Mouse (Mus musculus) lung, embryonic 15.5 days (tissue): ENCODE measurements around the gene Micall1. TPM values are rescaled to one million over a fixed set of nuclear protein-coding genes. Genes with fewer than 3 reads are reported as not detected.
A peak's percentile ranks its signal among the peaks of the same experiment; 100 is the strongest.

Experiments
- ATAC-seq: fragments of 200-750 bp; cut with Nextera tagmentation; 2 replicates; pipeline ENCODE4 v1.8.0; 2017; ENCODE audit warnings: moderate number of reproducible peaks, borderline replicate concordance; ENCODE audit not compliant: low FRiP score, low TSS enrichment; ENCODE audit errors: extremely low read depth
- H3K27ac ChIP-seq: fragments of 300-500 bp; sonication (generic); 2 replicates; pipeline ENCODE4 v1.5.1; 2015; ENCODE audit warnings: moderate library complexity, mild to moderate bottlenecking, inconsistent platforms
- H3K27me3 ChIP-seq: fragments of 300-500 bp; sonication (generic); 2 replicates; pipeline ENCODE4 v1.6.1; 2015; ENCODE audit warnings: inconsistent platforms
- H3K36me3 ChIP-seq: fragments of 300-500 bp; sonication (generic); 2 replicates; pipeline ENCODE4 v1.6.1; 2015; ENCODE audit warnings: inconsistent platforms
- H3K4me1 ChIP-seq: fragments of 300-500 bp; sonication (generic); 2 replicates; pipeline ENCODE4 v1.6.1; 2015; ENCODE audit warnings: inconsistent platforms
- H3K4me2 ChIP-seq: fragments of 300-500 bp; sonication (generic); 2 replicates; pipeline ENCODE4 v1.6.1; 2015; ENCODE audit warnings: inconsistent platforms, mild to moderate bottlenecking, moderate library complexity
- H3K4me3 ChIP-seq: fragments of 300-500 bp; sonication (generic); 2 replicates; pipeline ENCODE4 v1.5.1; 2015; ENCODE audit warnings: mild to moderate bottlenecking, inconsistent platforms
- H3K9ac ChIP-seq: fragments of 300-500 bp; sonication (generic); 2 replicates; pipeline ENCODE4 v1.6.1; 2015; ENCODE audit warnings: inconsistent platforms
- H3K9me3 ChIP-seq: fragments of 300-500 bp; sonication (generic); 2 replicates; pipeline ENCODE4 v1.6.1; 2016; ENCODE audit warnings: inconsistent platforms
- WGBS: fragments of 180-500 bp; shearing (Covaris S2); methylation state at CpG from one replicate; pipeline ENCODE4 v1.1.7; 2015; 5-methylcytosine and 5-hydroxymethylcytosine counted together
- polyA plus RNA-seq: library from polyadenylated mRNA; unstranded; fragments of >200 nt; fragmentation: Nextera tagmentation; extraction: Ambion mirVana; gene quantifications from 2 replicates; pipeline ENCODE4 v1.2.1, GENCODE M21; 2015

Gene Micall1
- polyA plus RNA-seq, 1 experiment from 2014 or later = 8.8 TPM

- ATAC-seq = no peak
- peak overlapping the region; percentile 80 for H3K9ac ChIP-seq
- H3K36me3 ChIP-seq = peaks cover 29% of the 10 kb centered on the region
- WGBS = 29% methylated on average over 10 of the region's 10 CpGs
- H3K4me1 ChIP-seq = peaks cover 14% of the 10 kb centered on the region
- H3K27me3 ChIP-seq = no peaks in the 10 kb centered on the region
- H3K27ac ChIP-seq = peak overlapping the region; percentile 87
- peak overlapping the region; percentile 83 for H3K4me3 ChIP-seq
- H3K4me2 ChIP-seq = peak overlapping the region; percentile 80
- no peaks in the 10 kb centered on the region for H3K9me3 ChIP-seq
Observed at GRCm38 (mm10) chr15:79074446-79074845, 34.3 kb upstream of the Micall1 start.

GRCm38 (mm10) chr15:79074913-79075532 is 33.7 kb upstream of the Micall1 start, which contains the start of gene Eif3l:
Gene Eif3l, plus strand, starts transcription at chr15:79075179.
- Histone ChIP-seq H3K4me2 (peak within 1 kb of the TSS; percentile 80), H3K9me3 (no peaks in the 10 kb centered on the region), H3K9ac (peak within 1 kb of the TSS; percentile 80), H3K4me1 (peaks cover 14% of the 10 kb centered on the region), H3K27ac (peak within 1 kb of the TSS; percentile 87), H3K4me3 (peak within 1 kb of the TSS; percentile 83), H3K27me3 (no peaks in the 10 kb centered on the region), H3K36me3 (peaks cover 35% of the 10 kb centered on the region)
- peak; percentile 85 for ATAC-seq
- under 1% methylated on average over 46 of the region's 49 CpGs for WGBS

GRCm38 (mm10) chr15:79075658-79076365 is 32.9 kb upstream of the Micall1 start:
- peaks cover 14% of the 10 kb centered on the region for H3K4me1 ChIP-seq
- no peaks in the 10 kb centered on the region for H3K9me3 ChIP-seq
- H3K4me2 ChIP-seq = peak overlapping the region; percentile 80
- H3K27me3 ChIP-seq = no peaks in the 10 kb centered on the region
- peak overlapping the region; percentile 83 for H3K4me3 ChIP-seq
- ATAC-seq = no peak
- 32% methylated on average over 15 of the region's 15 CpGs for WGBS
- no peak overlapping the region for H3K27ac ChIP-seq
- peaks cover 41% of the 10 kb centered on the region for H3K36me3 ChIP-seq
- H3K9ac ChIP-seq = peak overlapping the region; percentile 80

GRCm38 (mm10) chr15:79079567-79079966 is 29.1 kb upstream of the Micall1 start:
- WGBS = 95% methylated on average over 7 of the region's 7 CpGs
- Histone ChIP-seq H3K36me3 (peaks cover 78% of the 10 kb centered on the region), H3K27me3 (no peaks in the 10 kb centered on the region), H3K4me1 (peaks cover 10% of the 10 kb centered on the region), H3K4me2 (no peak overlapping the region), H3K27ac (no peak overlapping the region), H3K9me3 (no peaks in the 10 kb centered on the region), H3K9ac (no peak overlapping the region), H3K4me3 (no peak overlapping the region)
- ATAC-seq = no peak

GRCm38 (mm10) chr15:79092284-79092683 is 16.4 kb upstream of the Micall1 start:
- Histone ChIP-seq H3K27ac (no peak overlapping the region), H3K36me3 (peaks cover 83% of the 10 kb centered on the region), H3K4me2 (no peak overlapping the region), H3K4me3 (no peak overlapping the region), H3K9ac (no peak overlapping the region), H3K4me1 (peaks cover 20% of the 10 kb centered on the region), H3K27me3 (no peaks in the 10 kb centered on the region), H3K9me3 (no peaks in the 10 kb centered on the region)
- WGBS = 82% methylated on average over 6 of the region's 6 CpGs
- ATAC-seq = no peak

- Histone ChIP-seq H3K9ac (no peak overlapping the region), H3K4me2 (no peak overlapping the region), H3K36me3 (peaks cover 77% of the 10 kb centered on the region), H3K4me1 (peaks cover 30% of the 10 kb centered on the region), H3K27ac (0 out of 2 replicates have a peak overlapping the region, but pooled peaks have one; percentile 3), H3K9me3 (no peaks in the 10 kb centered on the region), H3K27me3 (no peaks in the 10 kb centered on the region), H3K4me3 (no peak overlapping the region)
- no peak for ATAC-seq
- 50% methylated on average over 7 of the region's 7 CpGs for WGBS
Observed at GRCm38 (mm10) chr15:79093083-79093839, 15.4 kb upstream of the Micall1 start.

GRCm38 (mm10) chr15:79095483-79095882 is 13.2 kb upstream of the Micall1 start:
- WGBS = 84% methylated on average over 5 of the region's 5 CpGs
- H3K4me3 ChIP-seq = no peak overlapping the region
- H3K4me1 ChIP-seq = peaks cover 46% of the 10 kb centered on the region
- no peaks in the 10 kb centered on the region for H3K9me3 ChIP-seq
- no peak overlapping the region for H3K9ac ChIP-seq
- no peak overlapping the region for H3K27ac ChIP-seq
- peaks cover 57% of the 10 kb centered on the region for H3K36me3 ChIP-seq
- H3K4me2 ChIP-seq = no peak overlapping the region
- ATAC-seq = no peak
- H3K27me3 ChIP-seq = no peaks in the 10 kb centered on the region

GRCm38 (mm10) chr15:79096556-79096955 is 12.1 kb upstream of the Micall1 start:
- H3K9ac ChIP-seq = no peak overlapping the region
- no peak for ATAC-seq

GRCm38 (mm10) chr15:79097135-79097534 is 11.6 kb upstream of the Micall1 start:
- H3K27ac ChIP-seq = peak overlapping the region; percentile 78
- no peaks in the 10 kb centered on the region for H3K27me3 ChIP-seq
- peaks cover 41% of the 10 kb centered on the region for H3K36me3 ChIP-seq
- H3K4me1 ChIP-seq = peaks cover 46% of the 10 kb centered on the region
- H3K4me2 ChIP-seq = no peak overlapping the region
- H3K9ac ChIP-seq = no peak overlapping the region
- no peak for ATAC-seq
- H3K9me3 ChIP-seq = no peaks in the 10 kb centered on the region
- 6% methylated on average over 2 of the region's 2 CpGs for WGBS
- H3K4me3 ChIP-seq = no peak overlapping the region

More at GRCm38 (mm10) chr15:79096556-79096955, 12.1 kb upstream of the Micall1 start:
- Histone ChIP-seq H3K27me3 (no peaks in the 10 kb centered on the region), H3K9me3 (no peaks in the 10 kb centered on the region), H3K27ac (no peak overlapping the region), H3K4me1 (peaks cover 46% of the 10 kb centered on the region), H3K36me3 (peaks cover 46% of the 10 kb centered on the region), H3K4me3 (no peak overlapping the region), H3K4me2 (no peak overlapping the region)
- WGBS = 41% methylated on average over 3 of the region's 3 CpGs

GRCm38 (mm10) chr15:79097611-79098025 is 11.1 kb upstream of the Micall1 start:
- peaks cover 46% of the 10 kb centered on the region for H3K4me1 ChIP-seq
- peak; percentile 40; the same call in 1 of the 2 replicates for ATAC-seq
- H3K4me2 ChIP-seq = no peak overlapping the region
- 15% methylated on average over 6 of the region's 6 CpGs for whole genome bisulfite sequencing
- H3K36me3 ChIP-seq = peaks cover 36% of the 10 kb centered on the region
- H3K9me3 ChIP-seq = no peaks in the 10 kb centered on the region
- peak overlapping the region; percentile 78 for H3K27ac ChIP-seq
- no peak overlapping the region for H3K4me3 ChIP-seq
- H3K27me3 ChIP-seq = no peaks in the 10 kb centered on the region
- H3K9ac ChIP-seq = no peak overlapping the region

- Histone ChIP-seq H3K4me1 (peaks cover 43% of the 10 kb centered on the region), H3K36me3 (peaks cover 30% of the 10 kb centered on the region), H3K9ac (no peak overlapping the region), H3K4me2 (no peak overlapping the region), H3K9me3 (no peaks in the 10 kb centered on the region), H3K27ac (peak overlapping the region; percentile 78), H3K27me3 (no peaks in the 10 kb centered on the region), H3K4me3 (no peak overlapping the region)
- WGBS = 55% methylated on average over 5 of the region's 5 CpGs
- no peak for ATAC-seq
Observed at GRCm38 (mm10) chr15:79098220-79098619, 10.5 kb upstream of the Micall1 start.
